Mouse (Mus musculus) 3T3-L1 (cell line): ENCODE measurements around the gene Tcl1.
"Not testable (repeated sequence)": the region's sequence is repeated elsewhere in the genome, so short reads cannot be mapped to it uniquely, and the experiment has no call there.

Experiments
- DNase-seq: peaks from one replicate; pipeline ENCODE4 v3.0.0-alpha.2; 2015; ENCODE audit warnings: low read depth, low spot score

Gene Tcl1

GRCm38 (mm10) chr12:105181040-105181644 is 41.5 kb downstream of the Tcl1 start:
- not testable (repeated sequence) for DNase-seq

- not testable (repeated sequence) for DNase-seq
Observed at GRCm38 (mm10) chr12:105176044-105176443, 46.5 kb downstream of the Tcl1 start, which contains the start of gene Tcl1b5. Gene Tcl1b5, plus strand, starts transcription at chr12:105176344.

- DNase-seq: peak; percentile 7
Observed at GRCm38 (mm10) chr12:105174318-105174717, 48.3 kb downstream of the Tcl1 start.

- no peak for DNase-seq
Observed at GRCm38 (mm10) chr12:105173366-105173765, 49.2 kb downstream of the Tcl1 start.
